Mouse (Mus musculus): ENCODE data around the gene Rint1. TPM values are rescaled to one million over a fixed set of nuclear protein-coding genes. Genes with fewer than 3 reads are reported as not detected.
A peak's percentile ranks its signal among the peaks of the same experiment; 100 is the strongest.
"Not testable (repeated sequence)": the region's sequence is repeated elsewhere in the genome, so short reads cannot be mapped to it uniquely, and the experiment has no call there.

Rint1 gene
- total RNA-seq, 2 experiments from 2014 or later, result 21.8 to 26.2 TPM

DNA sequence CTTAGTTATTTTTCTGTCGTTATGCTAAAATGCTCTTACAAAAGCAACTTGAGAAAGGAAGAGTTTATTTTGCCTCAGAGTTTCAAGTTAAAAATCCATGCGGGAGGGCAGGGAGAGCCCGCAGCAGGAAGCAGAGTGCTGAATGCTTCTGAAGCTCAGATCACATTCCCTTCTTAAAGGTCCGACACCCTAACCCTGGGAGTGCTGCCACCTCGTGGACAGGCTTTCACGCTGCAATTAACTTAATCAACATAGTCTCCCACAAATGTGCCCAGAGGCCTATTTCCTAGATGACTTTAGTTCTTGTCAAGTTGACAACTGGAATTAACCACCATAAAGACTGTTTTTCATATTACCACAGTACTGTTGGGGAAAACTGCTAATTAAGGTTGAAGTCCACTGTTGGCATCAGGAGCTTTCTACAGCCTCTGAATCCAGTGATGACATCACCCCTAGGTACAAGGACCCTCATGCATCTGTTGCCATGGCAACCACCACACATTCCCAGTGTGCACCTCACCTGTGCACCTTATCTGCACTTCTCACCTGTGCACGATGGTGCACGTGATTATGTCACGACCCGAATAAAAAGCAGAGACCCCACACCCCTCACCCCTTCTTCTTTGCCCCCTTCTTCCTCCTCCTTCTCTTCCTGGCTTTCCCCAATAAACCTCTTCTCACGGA lies 39.0 kb downstream of the Rint1 start:
- peak; percentile 73 to 83 for DNase-seq

DNA sequence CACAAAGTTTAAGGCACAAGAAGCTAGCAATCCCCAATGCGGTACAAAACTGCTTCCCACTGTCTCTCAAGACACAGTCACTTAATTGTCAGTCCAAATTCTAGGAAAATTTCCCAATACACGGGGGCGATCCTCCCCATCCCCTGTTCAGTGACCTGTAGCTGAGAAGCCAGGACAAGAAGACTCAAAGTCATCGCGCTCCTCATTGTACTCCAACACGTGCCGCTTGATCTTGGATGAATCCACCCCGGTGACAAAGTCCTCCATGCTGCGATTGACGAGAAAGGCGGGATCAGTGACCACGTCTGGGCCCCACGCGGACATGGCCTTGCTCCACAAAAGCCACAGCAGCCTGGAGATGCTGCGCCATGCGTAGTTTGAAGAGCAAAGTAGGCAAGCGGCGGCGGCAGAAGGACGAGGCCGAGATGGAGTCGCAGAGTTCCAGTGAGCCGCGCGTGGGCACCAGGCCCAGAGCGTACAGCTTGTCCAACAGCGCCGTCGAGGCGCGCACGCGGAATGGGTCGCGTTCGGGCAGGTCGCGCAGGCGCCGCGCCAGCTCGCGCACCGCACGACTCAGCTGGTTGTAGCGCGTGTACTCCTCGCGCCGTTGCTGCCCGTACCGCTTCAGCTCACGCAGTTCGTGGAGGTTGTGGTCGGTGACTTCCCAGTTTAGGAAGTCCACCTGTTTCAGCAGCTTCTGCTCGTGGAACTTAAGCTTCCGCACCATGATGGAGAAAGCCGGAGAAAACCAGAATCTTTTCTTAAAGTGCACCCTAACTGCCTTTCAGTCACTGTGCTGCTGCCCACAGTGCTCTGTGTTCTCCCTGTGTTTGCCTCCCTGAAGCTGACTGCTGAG lies 43.6 kb downstream of the Rint1 start:
- peak; percentile 57 to 66 for DNase-seq

DNA sequence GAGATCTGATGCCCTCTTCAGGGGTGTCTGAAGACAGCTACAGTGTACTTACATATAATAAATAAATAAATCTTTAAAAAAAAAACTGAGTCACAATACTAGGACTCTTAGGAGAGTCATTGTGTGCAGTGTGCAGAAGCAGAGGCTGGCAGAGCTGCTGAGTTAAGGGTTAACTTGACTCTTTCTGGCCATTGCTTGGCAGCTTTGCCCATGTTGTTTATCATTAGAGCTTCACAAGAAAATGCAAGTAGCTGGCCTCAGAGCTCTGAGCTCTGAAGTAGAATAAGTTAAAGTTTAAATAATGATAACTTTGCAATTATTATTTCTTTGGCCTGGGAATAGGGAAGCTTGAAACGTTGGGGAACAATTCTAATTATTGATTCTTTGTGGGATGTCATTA lies 48.2 kb downstream of the Rint1 start:
- not testable (repeated sequence) for DNase-seq

DNA sequence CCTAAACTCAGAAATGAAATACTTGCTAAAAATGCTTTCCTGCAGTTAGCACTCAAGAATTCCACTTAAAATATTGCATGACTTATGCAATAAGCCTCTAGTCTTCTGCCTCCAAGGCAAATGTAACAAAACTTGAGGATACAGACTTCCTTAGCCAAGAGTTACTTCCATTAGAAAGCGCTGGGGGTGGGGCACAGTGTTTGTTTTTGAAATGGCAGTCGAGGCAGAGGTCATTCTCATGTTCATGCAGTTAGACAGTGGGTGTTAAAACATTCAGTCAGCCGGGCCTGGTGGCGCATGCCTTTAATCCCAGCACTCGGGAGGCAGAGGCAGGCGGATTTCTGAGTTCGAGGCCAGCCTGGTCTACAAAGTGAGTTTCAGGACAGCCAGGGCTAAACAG lies 50.6 kb downstream of the Rint1 start:
- no peak for DNase-seq

DNA sequence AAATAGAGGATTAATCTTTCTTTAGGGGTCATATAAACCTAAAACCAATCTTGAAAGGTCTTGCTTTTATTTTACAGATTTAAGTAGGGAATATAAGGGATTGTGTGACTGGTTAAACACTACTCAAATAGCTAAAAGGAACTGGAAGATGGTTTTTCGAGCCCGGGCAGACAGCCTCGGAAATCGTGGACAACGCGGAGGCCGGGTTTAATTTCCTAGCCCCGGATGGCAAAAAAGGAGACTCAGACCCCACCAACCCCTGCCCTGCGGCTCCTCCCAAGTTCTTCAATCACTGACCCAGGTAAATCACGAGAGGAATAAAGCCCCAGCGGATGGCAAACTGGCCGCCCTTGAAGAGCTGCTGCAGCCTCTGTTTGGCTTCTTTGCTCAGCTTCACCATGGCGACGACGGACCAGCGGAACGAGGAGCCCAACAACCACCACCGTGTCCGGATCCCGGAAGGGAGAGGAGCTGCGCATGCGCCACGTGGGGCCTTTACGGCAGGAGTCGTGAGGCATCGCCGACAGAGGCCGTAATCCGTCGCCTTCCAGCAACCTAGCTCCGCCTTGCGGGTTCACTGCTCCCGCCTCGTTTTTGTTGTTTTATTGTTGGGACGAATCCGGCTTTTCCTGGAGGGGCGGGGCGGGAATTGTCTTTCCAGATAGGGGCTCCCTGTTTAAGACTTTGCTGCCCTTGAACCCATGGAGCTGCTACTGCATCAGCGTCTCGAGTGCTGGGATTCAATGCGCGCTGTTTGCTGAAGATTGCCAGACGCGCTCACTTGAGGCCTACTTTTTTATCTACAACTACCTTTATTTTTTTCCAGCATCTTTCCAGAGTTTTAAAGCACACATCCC lies 56.4 kb downstream of the Rint1 start, which contains the start of gene Tomm7:
Tomm7 (minus strand) TSS at position 488 of the 857 bp plus-strand sequence.
- DNase-seq, result peak; percentile 98

DNA sequence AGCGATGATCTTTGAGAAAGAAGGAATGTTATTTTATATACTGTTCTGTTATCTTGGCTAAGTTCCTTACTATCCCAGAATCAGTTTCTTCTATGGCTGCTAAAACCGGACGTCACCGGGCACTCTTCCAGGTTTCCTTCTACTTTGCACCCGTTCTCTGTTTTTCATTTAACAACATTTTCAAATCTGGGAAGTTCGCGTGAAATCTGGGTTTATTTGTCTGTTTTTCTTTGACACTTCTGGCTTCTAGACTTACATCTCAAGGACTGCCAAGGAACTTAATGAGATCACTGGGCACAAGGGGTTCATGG lies 57.0 kb downstream of the Rint1 start:
- peak; percentile 35 to 65 for DNase-seq

DNA sequence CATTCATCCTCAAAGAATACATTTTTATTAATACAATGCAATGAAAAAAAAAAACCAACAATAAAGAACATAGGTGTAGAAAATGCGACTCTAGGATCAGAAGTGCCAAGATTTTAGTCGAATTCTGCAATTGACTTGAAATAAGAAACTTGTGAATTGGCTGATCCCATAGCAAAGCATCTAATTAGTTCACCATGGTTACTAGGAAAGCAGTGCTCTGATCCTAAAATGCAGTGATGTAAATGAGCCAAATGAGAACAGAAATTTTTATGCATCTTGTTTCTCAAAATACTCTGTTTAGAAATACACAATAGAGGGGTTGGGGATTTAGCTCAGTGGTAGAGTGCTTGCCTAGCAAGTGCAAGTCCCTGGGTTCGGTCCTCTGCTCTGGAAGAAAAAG lies 57.6 kb downstream of the Rint1 start:
- DNase-seq, result no peak

DNA sequence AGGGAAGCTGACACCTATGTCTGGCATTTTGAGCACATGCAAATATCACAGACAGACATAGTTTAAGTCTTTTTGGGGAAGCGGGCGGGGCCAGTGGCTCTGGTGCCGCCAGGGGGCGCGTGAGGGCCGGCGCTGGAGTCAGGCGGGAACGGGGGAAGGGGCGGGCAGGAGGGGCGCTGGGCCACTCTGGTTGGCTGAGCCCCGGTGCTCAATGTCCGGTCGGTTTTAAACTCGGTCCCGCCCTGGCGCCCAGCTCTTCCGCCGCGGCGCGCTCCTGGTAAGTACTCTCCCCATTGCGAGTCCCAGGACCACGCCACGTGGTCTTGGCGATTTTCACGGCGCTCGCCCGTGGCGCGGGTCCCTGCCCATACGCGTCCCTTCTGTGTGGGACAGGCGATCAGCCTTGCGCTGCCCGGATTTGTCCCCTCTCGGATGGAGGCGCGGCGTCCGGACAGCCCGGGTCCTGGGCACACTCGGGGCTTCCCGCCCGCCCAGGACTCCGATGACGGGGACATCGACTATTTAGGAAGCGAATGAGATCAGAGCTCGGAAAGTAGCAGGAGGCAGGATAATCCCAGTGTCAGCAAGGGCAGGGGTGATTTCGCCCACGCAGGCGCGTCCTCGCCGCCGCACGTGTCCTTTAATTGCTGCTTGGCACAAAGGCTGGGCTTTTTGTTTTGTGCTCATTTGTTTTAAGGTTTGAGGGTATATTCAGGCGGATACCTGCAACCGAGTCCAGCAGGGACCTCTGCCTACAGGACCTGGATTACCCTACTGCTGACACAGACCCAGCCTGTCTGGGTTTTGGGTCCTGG lies 63.0 kb downstream of the Rint1 start:
- peak; percentile 95 to 96 for DNase-seq

DNA sequence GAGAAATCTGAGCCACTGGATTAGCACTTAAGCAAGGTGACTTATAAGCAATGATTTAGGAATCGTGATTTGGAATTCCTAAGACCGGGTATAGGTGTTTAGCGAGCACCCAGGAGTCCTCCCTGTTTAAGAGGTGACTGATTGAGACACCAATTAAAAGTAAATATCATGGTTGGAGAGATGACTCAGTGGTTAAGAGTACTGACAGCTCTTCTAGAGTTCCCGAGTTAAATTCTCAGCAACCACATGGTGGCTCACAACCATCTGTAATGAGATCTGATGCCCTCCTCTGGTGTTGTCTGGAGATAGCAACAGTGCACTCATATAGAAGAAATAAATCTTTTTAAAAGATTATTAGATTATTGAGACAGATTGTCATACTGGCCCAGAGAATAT lies 63.6 kb downstream of the Rint1 start:
- not testable (repeated sequence) for DNase-seq

DNA sequence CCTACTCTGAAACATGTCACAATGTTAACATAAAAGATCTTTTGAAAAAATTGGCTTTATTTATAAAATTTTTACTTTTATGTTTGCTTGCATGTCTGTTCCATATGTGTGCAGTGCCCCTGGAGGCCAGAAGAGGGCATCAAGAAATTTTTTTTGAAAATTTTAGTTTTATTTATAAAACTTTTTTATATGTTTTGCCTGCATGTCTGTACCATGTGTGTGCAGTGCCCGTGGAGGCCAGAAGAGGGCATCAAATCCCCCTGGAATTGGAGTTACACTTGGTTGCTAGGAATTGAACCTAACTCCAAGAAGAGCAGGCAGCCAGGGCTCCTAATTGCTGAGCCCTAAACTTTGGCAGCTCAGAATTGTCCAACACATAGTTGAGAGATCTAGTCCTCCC lies 65.4 kb downstream of the Rint1 start:
- not testable (repeated sequence) for DNase-seq

DNA sequence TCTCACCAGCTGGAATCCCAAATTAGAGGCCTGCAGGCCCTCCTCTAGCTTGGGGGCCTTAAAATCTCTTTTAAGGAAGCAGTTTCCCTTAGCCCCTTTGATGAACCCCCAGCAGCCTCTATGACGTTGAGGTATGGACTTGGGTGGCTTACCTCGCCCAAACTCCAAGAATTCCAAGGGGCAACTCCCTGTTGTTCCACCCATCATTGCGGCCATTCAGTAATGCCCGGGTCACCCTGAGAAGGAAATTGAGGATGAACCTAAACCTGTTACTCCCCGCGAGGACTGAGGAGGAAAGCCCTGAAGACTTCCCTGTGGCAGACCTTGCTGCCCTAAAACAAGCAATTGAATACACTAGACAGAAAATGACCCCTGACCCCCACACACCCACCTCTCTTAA lies 68.0 kb downstream of the Rint1 start:
- DNase-seq, result no peak

DNA sequence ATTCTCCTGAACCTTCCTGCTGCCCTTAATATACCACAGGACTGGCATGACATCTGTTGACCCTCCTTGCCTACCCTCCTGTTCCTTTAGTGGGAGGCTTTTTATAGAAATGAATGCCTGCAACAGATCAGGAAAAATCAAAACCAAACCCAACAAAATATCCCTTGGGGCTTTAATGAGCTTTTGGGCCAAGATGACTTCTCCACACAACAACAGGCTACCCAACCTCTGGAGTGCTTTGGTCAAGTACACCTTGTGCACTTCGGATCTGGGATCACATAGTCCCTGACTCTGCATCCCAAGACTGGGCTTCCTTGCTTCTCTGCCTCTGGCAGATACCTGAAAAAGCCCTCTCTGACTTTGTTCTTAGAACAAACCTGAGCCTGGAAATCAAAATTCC lies 68.7 kb downstream of the Rint1 start:
- no peak for DNase-seq

DNA sequence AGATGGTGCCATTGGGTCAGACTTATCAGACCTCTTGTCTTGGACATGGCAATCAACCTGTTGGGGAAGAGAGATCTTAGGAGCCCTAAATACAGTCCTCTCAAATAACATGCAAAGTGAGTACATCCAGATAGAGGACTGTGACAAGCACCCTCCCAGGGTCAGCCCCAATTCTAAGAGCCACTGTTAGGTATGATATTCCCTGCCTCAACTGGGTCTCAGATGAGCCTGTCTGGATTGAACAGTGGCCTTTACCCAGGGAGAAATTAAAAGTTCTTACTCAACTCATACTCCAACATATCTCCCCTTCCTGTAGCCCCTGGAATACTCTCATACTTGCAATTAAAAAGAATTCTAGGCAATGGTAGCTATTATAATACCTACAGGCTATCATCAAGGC lies 69.7 kb downstream of the Rint1 start:
- DNase-seq, result no peak

DNA sequence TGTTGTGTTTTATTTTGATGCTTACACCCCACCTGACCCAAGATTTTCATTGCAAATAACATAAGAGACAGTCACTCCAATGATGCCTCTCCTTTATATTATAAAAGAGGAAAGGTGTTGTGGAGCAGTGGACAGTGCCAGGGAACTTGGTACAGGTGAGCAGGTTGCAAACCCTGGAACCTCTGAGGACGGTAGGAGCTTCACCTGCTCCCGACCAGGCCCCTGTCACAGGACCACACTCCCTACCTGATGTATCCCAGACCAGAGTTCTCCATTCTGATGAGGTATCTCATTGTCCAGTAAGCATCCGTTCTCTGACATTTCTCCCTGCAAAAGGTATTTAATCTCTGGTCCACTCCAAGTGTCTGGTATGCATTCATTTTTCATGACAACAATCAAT lies 70.5 kb downstream of the Rint1 start:
- no peak for DNase-seq

DNA sequence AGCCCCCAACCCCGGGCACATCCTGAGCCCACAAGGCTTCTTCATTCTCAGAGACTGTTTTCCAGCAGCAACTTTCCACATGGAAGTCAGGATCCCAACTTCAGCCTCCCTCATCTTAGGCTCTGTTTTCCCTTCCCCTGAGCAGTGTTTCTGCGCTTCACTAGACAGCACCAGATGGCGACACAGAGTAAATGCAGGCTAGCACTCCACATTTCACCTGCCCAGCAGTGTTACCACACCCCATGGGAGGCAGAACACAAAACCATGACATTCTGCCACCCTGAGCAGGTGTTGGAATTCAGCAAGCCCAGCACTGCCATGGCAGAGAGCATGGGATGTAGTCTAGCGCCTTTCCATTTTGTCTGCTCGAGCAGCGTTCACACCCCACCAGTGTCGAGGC lies 71.1 kb downstream of the Rint1 start:
- DNase-seq, result no peak

DNA sequence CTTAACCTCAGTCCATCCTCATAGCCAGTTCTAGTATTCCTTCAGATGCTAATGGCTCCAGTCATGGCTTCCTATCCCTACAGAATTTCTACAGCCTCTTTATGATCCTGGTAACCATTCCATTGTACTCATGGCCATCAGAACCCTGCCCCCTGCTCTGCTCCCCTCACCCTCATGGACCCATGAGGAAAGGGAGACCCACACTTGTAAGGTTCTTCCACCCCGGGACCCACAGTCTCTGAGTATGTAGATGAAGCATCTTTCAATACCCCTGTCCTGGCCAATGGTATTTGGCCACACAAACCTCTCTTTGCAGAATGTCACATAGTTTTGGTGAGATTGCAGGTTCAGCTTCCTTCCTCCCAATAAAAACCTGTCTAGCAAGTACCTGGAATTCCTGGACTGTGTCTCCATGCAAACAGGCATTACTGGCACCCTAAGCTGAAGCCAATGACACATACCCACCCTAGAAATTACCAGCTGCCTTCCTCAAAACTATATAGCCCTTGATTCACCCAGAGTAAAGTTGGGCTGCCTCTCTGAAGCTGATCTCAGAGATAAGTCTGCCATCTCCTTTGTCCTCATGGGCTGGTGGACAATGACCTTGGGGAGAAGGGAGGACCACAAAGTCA lies 71.7 kb downstream of the Rint1 start:
- DNase-seq, result no peak

DNA sequence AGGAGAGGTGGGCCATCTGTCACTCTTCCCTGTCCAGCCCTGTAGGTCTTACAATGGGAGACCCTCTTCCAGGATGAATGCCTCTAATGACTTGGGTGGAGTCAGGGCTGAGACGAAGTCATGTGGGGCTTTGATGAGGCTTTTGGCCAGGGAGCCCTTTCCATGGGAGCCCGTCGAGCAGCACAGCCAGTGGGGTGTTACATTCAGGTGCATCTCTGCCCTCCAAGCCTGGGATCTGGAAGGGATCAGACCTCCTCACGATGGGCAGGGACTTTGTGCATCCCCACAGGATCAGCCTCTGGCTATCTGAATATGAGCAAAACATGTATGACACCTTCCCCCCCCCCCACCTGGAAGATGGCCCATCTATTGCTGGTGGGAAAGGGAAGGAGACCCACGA lies 72.4 kb downstream of the Rint1 start:
- no peak for DNase-seq

DNA sequence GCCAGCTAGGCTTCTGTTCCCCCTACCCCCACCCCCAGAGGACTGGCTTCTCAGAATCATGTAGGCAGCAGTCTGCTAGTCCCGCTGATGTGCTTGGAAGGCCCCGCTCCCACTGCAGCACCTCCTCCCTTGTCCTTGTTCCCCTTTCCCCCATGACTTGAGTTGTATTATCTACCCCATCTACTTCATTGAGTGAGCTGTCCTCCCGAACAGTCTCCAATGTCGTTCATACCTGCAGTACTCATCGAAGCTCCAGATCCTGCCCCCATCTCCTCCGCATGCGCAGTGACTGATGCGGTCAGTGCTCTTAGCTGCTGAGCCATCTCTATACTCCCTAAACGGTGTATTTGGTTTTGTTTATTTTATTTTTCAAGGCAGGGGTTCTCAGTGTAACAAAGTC lies 74.2 kb downstream of the Rint1 start:
- DNase-seq, result no peak

DNA sequence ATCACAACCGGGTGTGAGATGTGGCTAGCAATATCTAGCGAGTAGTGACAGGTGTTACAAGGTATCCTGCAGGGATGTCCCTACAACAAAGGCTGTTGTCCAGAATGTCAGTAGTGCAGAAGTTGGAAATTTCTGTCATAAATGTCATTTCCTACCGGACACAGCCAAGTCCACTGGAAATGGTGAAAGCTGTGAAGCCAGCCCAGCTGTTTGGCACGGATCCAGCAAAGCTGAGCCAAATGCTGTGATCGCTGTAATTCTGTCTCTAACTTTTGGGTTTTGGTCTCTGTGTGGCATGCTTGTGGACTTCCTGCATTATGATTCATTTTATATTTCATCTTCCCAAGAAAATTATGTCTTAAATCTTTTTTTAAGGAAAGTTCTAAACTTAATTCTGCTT lies 74.8 kb downstream of the Rint1 start:
- peak; percentile 62 to 69 for DNase-seq

DNA sequence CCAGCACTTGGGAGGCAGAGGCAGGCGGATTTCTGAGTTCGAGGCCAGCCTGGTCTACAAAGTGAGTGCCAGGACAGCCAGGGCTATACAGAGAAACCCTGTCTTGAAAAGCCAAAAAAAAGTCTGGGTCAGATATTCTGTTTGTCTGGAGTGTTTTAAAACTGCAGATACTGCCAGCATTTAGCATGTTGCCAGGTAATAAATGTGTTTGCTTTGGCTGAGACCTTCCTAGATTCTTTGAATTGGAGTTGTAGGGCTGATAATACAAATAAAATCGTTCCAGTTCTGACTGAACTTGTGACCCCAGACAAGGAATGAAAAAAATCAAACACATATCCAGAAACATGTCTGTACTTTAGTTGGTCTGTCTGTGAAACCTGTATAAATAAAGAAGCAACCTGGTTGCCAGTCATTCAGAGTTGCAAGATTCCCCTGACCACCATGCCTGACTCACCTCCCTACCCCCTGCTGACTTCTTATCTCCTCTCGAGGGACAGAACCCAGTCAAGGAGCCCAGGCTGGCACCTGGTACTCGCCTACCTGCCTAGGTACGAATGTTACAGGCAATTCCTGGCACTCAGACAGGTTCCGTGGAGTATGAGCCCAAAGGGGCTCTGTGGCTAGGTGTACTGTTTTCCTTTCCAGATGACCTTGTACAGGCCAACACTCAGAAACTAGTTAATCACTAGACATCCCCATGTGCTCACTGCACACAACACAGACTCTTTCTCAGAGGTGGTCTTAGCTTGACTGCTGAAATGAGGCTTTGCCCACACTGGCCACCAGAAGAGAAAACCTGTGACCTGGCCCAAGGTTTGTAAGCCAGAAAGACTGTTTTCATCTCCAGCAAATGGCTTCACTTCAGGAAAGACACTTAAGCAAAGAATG lies 75.9 kb downstream of the Rint1 start:
- DNase-seq, result no peak
